Mouse (Mus musculus) spleen, postnatal 36 days (tissue): ENCODE results near the gene Nptxr.
A peak's percentile ranks its signal among the peaks of the same experiment; 100 is the strongest.

Source experiments
- DNase-seq, 2 experiments: peaks; one replicate each; pipeline ENCODE4 v3.0.0; 2022; ENCODE audit warnings: low spot score in 2 of 2, mixed read lengths in 1 of 2

Gene Nptxr

GRCm38 (mm10) chr15:79804352-79805071 is at the start of gene Nptxr:
Nptxr (minus strand) TSS chr15:79804766.
- no peak for DNase-seq

GRCm38 (mm10) chr15:79850143-79850542 is 45.6 kb upstream of the Nptxr start:
- no peak for DNase-seq

GRCm38 (mm10) chr15:79847100-79847499 is 42.5 kb upstream of the Nptxr start:
- no peak for DNase-seq

GRCm38 (mm10) chr15:79845986-79846385 is 41.4 kb upstream of the Nptxr start:
- no peak for DNase-seq

- DNase-seq, result no peak
Measured at GRCm38 (mm10) chr15:79842985-79843384, 38.4 kb upstream of the Nptxr start.

GRCm38 (mm10) chr15:79840281-79840680 is 35.7 kb upstream of the Nptxr start:
- DNase-seq, result no peak

GRCm38 (mm10) chr15:79834881-79835260 is 30.3 kb upstream of the Nptxr start:
- no peak for DNase-seq

- peak; percentile 86 for DNase-seq
Measured at GRCm38 (mm10) chr15:79834130-79834880, 29.7 kb upstream of the Nptxr start, which contains the start of the genes Npcd and Cbx6. Npcd (minus strand) TSS chr15:79834237. Cbx6 (minus strand) TSS chr15:79834688.

GRCm38 (mm10) chr15:79833251-79834050 is 28.9 kb upstream of the Nptxr start:
- DNase-seq, result no peak

GRCm38 (mm10) chr15:79832064-79832900 is 27.7 kb upstream of the Nptxr start:
- DNase-seq, result peak; percentile 67

GRCm38 (mm10) chr15:79830388-79830787 is 25.8 kb upstream of the Nptxr start:
- DNase-seq, result peak; percentile 46 to 70

- DNase-seq, result no peak
Measured at GRCm38 (mm10) chr15:79829431-79829830, 24.9 kb upstream of the Nptxr start.

- DNase-seq, result no peak
Measured at GRCm38 (mm10) chr15:79828366-79829035, 23.9 kb upstream of the Nptxr start.

- DNase-seq, result no peak
Measured at GRCm38 (mm10) chr15:79827778-79828210, 23.2 kb upstream of the Nptxr start.

GRCm38 (mm10) chr15:79827061-79827777 is 22.7 kb upstream of the Nptxr start:
- no peak for DNase-seq

- DNase-seq, result no peak
Measured at GRCm38 (mm10) chr15:79826221-79826935, 21.8 kb upstream of the Nptxr start.

GRCm38 (mm10) chr15:79825146-79825825 is 20.7 kb upstream of the Nptxr start:
- DNase-seq, result no peak

- DNase-seq, result peak in 1 of 2 experiments; percentile 34
Measured at GRCm38 (mm10) chr15:79823588-79824280, 19.2 kb upstream of the Nptxr start.
